Mouse (Mus musculus): Measurements from ENCODE around the gene Zbtb3.

DNA sequence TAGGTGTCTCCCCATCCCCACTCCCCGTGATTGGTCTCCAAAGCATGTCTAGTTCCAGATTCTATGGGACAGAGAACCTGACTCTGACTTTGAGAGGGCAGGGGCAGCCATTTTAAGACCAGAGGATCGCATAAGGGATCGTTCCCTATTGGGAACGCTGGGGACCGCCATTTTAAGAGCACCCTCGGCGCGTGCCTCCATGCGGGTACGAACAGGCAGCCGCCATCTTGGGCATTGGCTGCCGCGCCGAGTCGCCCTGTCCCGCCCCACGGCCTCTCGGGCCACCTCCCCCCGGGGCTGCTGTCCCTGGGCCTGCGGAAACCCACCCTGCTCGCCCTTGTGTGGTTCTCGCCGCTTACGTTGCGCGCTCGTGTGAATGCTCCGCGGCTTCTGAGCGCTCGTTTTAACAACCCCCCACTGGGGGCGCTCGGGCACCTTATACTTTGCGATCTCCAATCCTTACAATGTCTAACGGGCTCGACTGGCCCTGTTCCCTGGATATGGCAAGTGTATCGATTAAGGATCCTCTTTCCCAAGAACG, 35.0 kb downstream of the Zbtb3 start, which contains the start of gene Bscl2:
- TF ChIP-seq CTCF (IDR thresholded peaks at IDR 0.05; ENCODE audit: extremely low read depth, insufficient read depth, insufficient read length, insufficient replicate concordance) (peak; percentile 13; the same call in 1 of the 2 replicates), POLR2A (IDR thresholded peaks at IDR 0.05; ENCODE audit: low read depth, low read length) (peak; percentile 23; the same call in 1 of the 2 replicates)
